Mouse (Mus musculus): ENCODE results near the gene Dcst2. TPM values are rescaled to one million over a fixed set of nuclear protein-coding genes. Genes with fewer than 3 reads are reported as not detected.

The Dcst2 gene
- polyA plus RNA-seq, 1 experiment from 2014 or later, result 10.0 TPM

DNA sequence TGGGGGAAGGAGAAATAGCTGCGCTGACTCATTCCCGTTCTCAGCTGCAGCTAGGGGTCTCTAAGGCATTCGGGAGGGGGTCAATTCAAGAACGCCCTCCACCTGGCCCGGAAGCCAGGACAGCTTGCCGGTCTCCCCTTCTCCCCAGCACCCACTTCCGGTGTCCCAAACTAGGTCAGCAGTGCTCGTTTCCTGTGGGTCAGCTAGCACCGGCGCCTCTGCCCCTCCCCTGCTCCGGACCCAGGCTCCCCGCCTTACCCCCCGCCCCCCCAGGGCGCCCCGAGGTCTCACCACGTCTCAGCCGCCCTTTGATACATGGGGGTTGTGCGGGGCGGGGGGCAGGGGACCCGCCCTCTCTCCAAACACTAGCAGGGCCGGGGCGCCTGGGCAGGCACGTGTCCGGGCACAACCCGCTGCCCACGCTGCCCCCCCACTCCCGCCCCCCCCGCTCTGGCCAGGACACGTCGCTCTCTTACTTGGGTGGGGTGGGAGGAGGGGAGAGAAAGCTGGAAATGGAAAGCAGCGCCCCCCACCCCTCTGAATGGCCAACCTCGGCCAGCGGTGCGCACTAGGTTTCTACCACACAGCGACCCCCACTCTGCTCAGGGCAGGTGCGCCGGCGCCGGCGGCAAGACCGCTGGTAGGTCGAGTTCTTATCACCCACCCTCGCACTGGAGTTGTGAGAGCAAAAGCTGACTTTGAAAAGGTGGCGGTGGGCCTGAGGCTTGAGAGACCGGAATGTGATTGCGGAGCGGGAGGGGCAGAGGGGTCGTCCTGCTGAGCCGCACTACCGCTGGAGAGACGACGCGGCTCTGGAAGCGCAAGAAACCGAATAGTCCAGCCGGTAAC lies 30.1 kb downstream of the Dcst2 start:
- no peaks in the 10 kb centered on the region for H3K27me3 ChIP-seq (replicated peaks; ENCODE audit: control insufficient read depth, insufficient read depth, low read length)
- no peaks in the 10 kb centered on the region for H3K36me3 ChIP-seq (ENCODE audit: control insufficient read depth, insufficient read depth)
- H3K4me1 ChIP-seq (replicated peaks; ENCODE audit: control insufficient read depth, insufficient read depth, low read length), result peaks cover 4% of the 10 kb centered on the region; the same call in 1 of the 2 replicates
- peak overlapping the region; percentile 76 for H3K4me3 ChIP-seq (ENCODE audit: low read depth, low read length)
- WGBS, result 1% methylated on average over 55 of the region's 56 CpGs
- H3K9me3 ChIP-seq (ENCODE audit: control insufficient read depth), result no peaks in the 10 kb centered on the region
- 0 out of 2 replicates have a peak, but pooled peaks have one; percentile 11 for TF ChIP-seq CTCF (IDR thresholded peaks at IDR 0.05; ENCODE audit: low read depth)
- H3K4me2 ChIP-seq (replicated peaks; ENCODE audit: low read depth), result peak overlapping the region; percentile 85
- peak overlapping the region; percentile 97 for H3K27ac ChIP-seq (ENCODE audit: low read depth, low read length)
- no peak for ATAC-seq
- peak overlapping the region; percentile 83 for H3K9ac ChIP-seq (ENCODE audit: low read depth, low read length)

DNA sequence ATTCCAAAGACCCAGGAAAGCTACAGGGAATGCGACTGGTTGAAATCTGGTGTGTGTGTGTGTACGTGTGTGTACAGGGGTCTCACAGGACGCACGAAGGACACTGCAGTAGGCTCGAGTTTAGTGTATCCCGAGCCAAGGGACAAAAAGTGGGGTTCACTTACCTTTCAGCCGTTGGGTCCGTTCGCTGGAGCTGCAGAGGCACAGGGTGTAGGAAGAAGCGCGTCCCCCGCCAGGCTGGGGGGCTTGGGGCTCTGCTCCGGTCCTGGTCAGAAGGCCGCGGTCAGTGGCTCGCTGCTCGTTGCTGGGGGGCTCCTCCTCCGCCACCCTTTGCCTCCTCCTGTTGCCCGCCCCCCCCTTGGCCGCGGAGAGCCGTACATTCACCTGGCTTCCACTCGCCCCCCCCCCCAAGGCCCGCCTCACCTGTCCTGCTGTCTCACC lies 31.1 kb downstream of the Dcst2 start:
- peak overlapping the region; percentile 83 for H3K9ac ChIP-seq (ENCODE audit: low read depth, low read length)
- no peak for TF ChIP-seq CTCF (IDR thresholded peaks at IDR 0.05; ENCODE audit: low read depth)
- H3K4me2 ChIP-seq (replicated peaks; ENCODE audit: low read depth), result peak overlapping the region; percentile 85
- no peaks in the 10 kb centered on the region for H3K9me3 ChIP-seq (ENCODE audit: control insufficient read depth)
- no peaks in the 10 kb centered on the region for H3K4me1 ChIP-seq (replicated peaks; ENCODE audit: control insufficient read depth, insufficient read depth, low read length)
- H3K27ac ChIP-seq (ENCODE audit: low read depth, low read length), result peak overlapping the region; percentile 97
- H3K4me3 ChIP-seq (ENCODE audit: low read depth, low read length), result peak overlapping the region; percentile 76
- 0% methylated on average over 18 of the region's 24 CpGs for WGBS
- ATAC-seq, result no peak
- no peaks in the 10 kb centered on the region for H3K36me3 ChIP-seq (ENCODE audit: control insufficient read depth, insufficient read depth)
- no peaks in the 10 kb centered on the region for H3K27me3 ChIP-seq (replicated peaks; ENCODE audit: control insufficient read depth, insufficient read depth, low read length)

DNA sequence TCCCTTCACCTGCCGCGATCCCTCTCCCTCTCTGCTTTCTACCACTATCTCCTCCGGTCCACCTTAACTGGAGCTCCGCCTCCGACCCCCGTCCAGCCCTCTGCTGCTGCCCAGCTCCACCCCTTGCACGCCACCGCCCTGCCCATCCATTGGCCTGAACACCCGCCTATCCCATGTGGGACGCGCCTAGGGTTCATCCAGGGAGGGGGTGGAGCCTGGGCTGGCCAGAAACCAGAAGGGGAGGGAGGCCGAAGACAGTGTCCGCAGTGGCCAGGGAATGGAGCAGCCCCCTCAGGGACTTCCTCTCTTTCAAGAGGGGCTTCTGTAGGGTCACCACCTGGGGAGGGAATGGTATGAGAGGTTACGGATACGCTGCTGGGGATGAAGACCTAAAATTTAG lies 31.8 kb downstream of the Dcst2 start:
- Histone ChIP-seq H3K4me1 (replicated peaks; ENCODE audit: control insufficient read depth, insufficient read depth, low read length) (no peaks in the 10 kb centered on the region), H3K27ac (ENCODE audit: low read depth, low read length) (peak overlapping the region; percentile 97), H3K36me3 (ENCODE audit: control insufficient read depth, insufficient read depth) (no peaks in the 10 kb centered on the region), H3K9me3 (ENCODE audit: control insufficient read depth) (no peaks in the 10 kb centered on the region), H3K4me3 (ENCODE audit: low read depth, low read length) (peak overlapping the region; percentile 76), H3K9ac (ENCODE audit: low read depth, low read length) (peak overlapping the region; percentile 67), H3K4me2 (replicated peaks; ENCODE audit: low read depth) (peak overlapping the region; percentile 85), H3K27me3 (replicated peaks; ENCODE audit: control insufficient read depth, insufficient read depth, low read length) (no peaks in the 10 kb centered on the region)
- ATAC-seq, result peak; percentile 88
- under 1% methylated on average over 15 of the region's 15 CpGs for WGBS
- 0 out of 2 replicates have a peak, but pooled peaks have one; percentile 6 for TF ChIP-seq CTCF (IDR thresholded peaks at IDR 0.05; ENCODE audit: low read depth)

DNA sequence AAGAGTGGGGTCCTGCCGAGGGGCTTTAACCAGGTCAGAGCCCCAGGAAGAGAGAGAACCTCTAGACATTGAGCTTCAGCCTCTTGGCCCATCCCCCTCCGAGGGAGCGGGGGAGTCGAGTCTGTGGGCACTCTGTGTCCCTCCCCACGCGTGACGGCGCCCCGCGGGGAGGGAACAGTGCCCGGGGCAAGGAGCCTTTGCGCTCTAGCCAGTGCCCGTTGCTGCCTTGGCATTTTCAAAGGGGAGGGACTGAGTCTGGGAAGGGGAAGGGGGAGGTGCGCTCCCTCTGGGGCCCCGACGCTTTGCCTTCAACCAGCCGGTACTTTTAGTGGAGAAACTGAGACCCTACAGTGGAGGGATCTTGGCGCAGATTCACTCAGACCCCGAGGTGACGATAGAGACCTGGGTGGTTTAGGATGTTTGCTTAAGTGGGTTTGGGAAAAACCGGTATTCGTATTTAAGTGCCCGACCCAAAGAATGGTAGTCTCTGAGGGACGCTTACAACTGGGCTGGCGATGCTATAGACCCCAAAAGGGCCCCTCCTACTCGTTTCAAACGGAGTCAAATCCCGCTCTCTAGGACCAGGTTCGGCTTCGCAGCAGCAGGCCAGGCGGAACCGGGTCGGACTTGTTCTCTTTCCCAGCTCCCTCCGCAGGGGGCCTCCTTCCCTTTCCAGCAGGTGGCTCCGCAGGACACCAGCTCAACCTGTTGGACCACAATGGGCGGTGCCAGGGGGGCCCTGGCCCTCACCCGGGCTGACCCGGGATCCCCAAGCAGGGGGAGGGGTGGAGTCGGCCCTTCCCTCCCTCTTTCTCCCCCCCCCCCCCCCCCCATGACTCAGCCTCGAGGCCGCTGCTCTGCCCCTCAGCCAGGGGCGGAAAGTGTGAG lies 32.5 kb downstream of the Dcst2 start, which contains the start of gene Zbtb7b:
Gene Zbtb7b (minus strand): TSS at position 771 of the 888 bp plus-strand sequence.
- Histone ChIP-seq H3K4me2 (replicated peaks; ENCODE audit: low read depth) (peak within 1 kb of the TSS; percentile 85), H3K27ac (ENCODE audit: low read depth, low read length) (peak within 1 kb of the TSS; percentile 97), H3K4me1 (replicated peaks; ENCODE audit: control insufficient read depth, insufficient read depth, low read length) (no peaks in the 10 kb centered on the region), H3K9me3 (ENCODE audit: control insufficient read depth) (no peaks in the 10 kb centered on the region), H3K9ac (ENCODE audit: low read depth, low read length) (peak within 1 kb of the TSS; percentile 67), H3K27me3 (replicated peaks; ENCODE audit: control insufficient read depth, insufficient read depth, low read length) (no peaks in the 10 kb centered on the region), H3K4me3 (ENCODE audit: low read depth, low read length) (peak within 1 kb of the TSS; percentile 76), H3K36me3 (ENCODE audit: control insufficient read depth, insufficient read depth) (no peaks in the 10 kb centered on the region)
- peak; percentile 77 for ATAC-seq
- peak; percentile 69 for TF ChIP-seq CTCF (IDR thresholded peaks at IDR 0.05; ENCODE audit: low read depth)
- WGBS, result under 1% methylated on average over 39 of the region's 42 CpGs

DNA sequence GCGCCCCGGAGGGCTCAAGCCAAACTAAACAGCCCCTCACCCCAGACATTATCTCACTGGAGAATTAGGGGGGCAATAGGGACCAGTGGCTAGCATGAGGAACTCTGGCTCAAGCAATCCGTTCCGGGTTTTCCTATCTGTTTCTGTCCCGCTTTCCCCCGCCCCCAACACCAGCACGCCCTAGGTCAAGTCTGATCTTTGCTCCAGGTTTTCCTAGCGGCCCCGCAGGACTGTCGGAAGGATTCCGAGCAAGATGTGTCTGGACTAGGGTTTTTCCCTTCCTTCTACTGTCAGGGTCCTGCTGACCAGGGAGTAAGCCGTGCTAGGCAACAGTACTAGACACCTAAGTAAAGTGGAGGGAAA lies 33.1 kb downstream of the Dcst2 start:
- Histone ChIP-seq H3K4me3 (ENCODE audit: low read depth, low read length) (peak overlapping the region; percentile 76), H3K27ac (ENCODE audit: low read depth, low read length) (peak overlapping the region; percentile 97), H3K9me3 (ENCODE audit: control insufficient read depth) (no peaks in the 10 kb centered on the region), H3K27me3 (replicated peaks; ENCODE audit: control insufficient read depth, insufficient read depth, low read length) (no peaks in the 10 kb centered on the region), H3K4me1 (replicated peaks; ENCODE audit: control insufficient read depth, insufficient read depth, low read length) (no peaks in the 10 kb centered on the region), H3K36me3 (ENCODE audit: control insufficient read depth, insufficient read depth) (no peaks in the 10 kb centered on the region), H3K4me2 (replicated peaks; ENCODE audit: low read depth) (peak overlapping the region; percentile 85), H3K9ac (ENCODE audit: low read depth, low read length) (peak overlapping the region; percentile 67; the same call in 1 of the 2 replicates)
- TF ChIP-seq CTCF (IDR thresholded peaks at IDR 0.05; ENCODE audit: low read depth), result 0 out of 2 replicates have a peak, but pooled peaks have one; percentile 6
- WGBS, result 0% methylated on average over 12 of the region's 12 CpGs
- ATAC-seq, result peak; percentile 37

DNA sequence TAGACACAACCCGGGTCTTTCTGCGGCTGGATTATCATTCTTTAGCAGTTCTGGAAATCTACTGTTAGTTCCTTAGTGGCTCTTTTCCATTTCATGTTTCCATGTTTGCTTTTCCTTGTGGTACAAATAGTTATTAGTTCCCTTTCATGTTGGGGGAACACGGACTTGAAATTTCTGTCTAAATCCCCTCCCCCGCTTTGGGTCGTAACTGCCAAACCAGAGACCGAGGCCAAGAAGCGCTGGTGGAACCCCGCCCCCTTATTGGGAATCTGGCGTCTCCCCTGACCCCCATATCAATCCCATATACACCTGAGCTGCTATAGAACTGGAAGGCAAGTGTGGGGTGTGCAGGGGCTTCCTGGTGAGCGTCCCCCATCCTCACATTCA lies 33.6 kb downstream of the Dcst2 start:
- Histone ChIP-seq H3K4me3 (ENCODE audit: low read depth, low read length) (peak overlapping the region; percentile 76), H3K9me3 (ENCODE audit: control insufficient read depth) (no peaks in the 10 kb centered on the region), H3K27ac (ENCODE audit: low read depth, low read length) (peak overlapping the region; percentile 97), H3K4me1 (replicated peaks; ENCODE audit: control insufficient read depth, insufficient read depth, low read length) (no peaks in the 10 kb centered on the region), H3K36me3 (ENCODE audit: control insufficient read depth, insufficient read depth) (no peaks in the 10 kb centered on the region), H3K9ac (ENCODE audit: low read depth, low read length) (peak overlapping the region; percentile 67), H3K4me2 (replicated peaks; ENCODE audit: low read depth) (peak overlapping the region; percentile 85), H3K27me3 (replicated peaks; ENCODE audit: control insufficient read depth, insufficient read depth, low read length) (no peaks in the 10 kb centered on the region)
- no peak for TF ChIP-seq CTCF (IDR thresholded peaks at IDR 0.05; ENCODE audit: low read depth)
- ATAC-seq, result no peak
- WGBS, result 4% methylated on average over 10 of the region's 10 CpGs
